Mouse (Mus musculus) liver, embryonic 14.5 days (tissue): ENCODE results near the gene Lin7a.

Experiments
- CTCF ChIP-seq: IDR thresholded peaks from 2 replicates; pipeline ENCODE4 v1.5.1; 2016; ENCODE audit warnings: antibody characterized with exemption, low read depth, control low read depth
- EP300 ChIP-seq: IDR thresholded peaks from 2 replicates; pipeline ENCODE4 v1.6.1; 2016; ENCODE audit warnings: antibody characterized with exemption, low read depth

GRCm38 (mm10) chr10:107245531-107245840, 26.0 kb upstream of the Lin7a start:
- TF ChIP-seq EP300 (no peak), CTCF (no peak)
